Mouse (Mus musculus): Measurements from ENCODE around the gene Copg2. TPM values are rescaled to one million over a fixed set of nuclear protein-coding genes. Genes with fewer than 3 reads are reported as not detected.

The Copg2 gene
- polyA plus RNA-seq, 1 experiment from 2014 or later: 25.8 TPM

MicroRNAs encoded within 50 kb of the gene (microRNA counts, 519-probe panel; counts per million panel counts)
- microRNA mmu-miR-335-3p (5,907 counts per million, percentile 93 among the panel's probes with 10 or more counts), microRNA mmu-miR-335-5p (8,536 counts per million, percentile 99 among the panel's probes with 10 or more counts)

Small RNAs within 50 kb of the gene (microRNA-seq; reads per million reads assigned to microRNA genes)
- gene Mir335: 174,268 reads per million, percentile 100 among the genes with 10 or more reads in this experiment

Other genes starting within 250 kb of the Copg2 start
- gene Cep41, start 203.0 kb downstream of the Copg2 start, polyA plus RNA-seq (2016; fragmentation: Nextera tagmentation; extraction: Ambion mirVana): 28.8 and 33.1 TPM in 2 replicates
- 3,140 and 3,810 TPM in 2 replicates for gene Mest, start 173.2 kb downstream of the Copg2 start, polyA plus RNA-seq (2016; fragmentation: Nextera tagmentation; extraction: Ambion mirVana)
- not detected in 2 replicates for gene Tsga13, start 18.8 kb upstream of the Copg2 start, polyA plus RNA-seq (2016; fragmentation: Nextera tagmentation; extraction: Ambion mirVana)
- gene Klf14, start 62.3 kb upstream of the Copg2 start, polyA plus RNA-seq (2016; fragmentation: Nextera tagmentation; extraction: Ambion mirVana): 0.73 and 1.1 TPM in 2 replicates